Mouse (Mus musculus): ENCODE measurements around the gene Pipox. TPM values are rescaled to one million over a fixed set of nuclear protein-coding genes. Genes with fewer than 3 reads are reported as not detected.
A peak's percentile ranks its signal among the peaks of the same experiment; 100 is the strongest.

Gene Pipox
- polyA plus RNA-seq, 1 experiment from 2014 or later: 55.9 TPM

GRCm38 (mm10) chr11:77843906-77844200, 50.0 kb downstream of the Pipox start:
- no peak for ATAC-seq
- Histone ChIP-seq H3K9ac (ENCODE audit: low read depth, low read length) (no peak overlapping the region), H3K27me3 (replicated peaks; ENCODE audit: control insufficient read depth, insufficient read depth, low read length) (no peaks in the 10 kb centered on the region), H3K4me2 (ENCODE audit: low read depth, low read length) (no peak overlapping the region), H3K36me3 (ENCODE audit: control insufficient read depth, insufficient read depth, low read length) (peaks cover 25% of the 10 kb centered on the region), H3K4me3 (ENCODE audit: low read length) (no peak overlapping the region), H3K27ac (ENCODE audit: low read length) (no peak overlapping the region), H3K4me1 (ENCODE audit: control insufficient read depth, insufficient read depth, low read length) (peaks cover 5% of the 10 kb centered on the region; the same call in 1 of the 2 replicates), H3K9me3 (ENCODE audit: control insufficient read depth, low read length) (no peaks in the 10 kb centered on the region)
- WGBS: 59% methylated on average over 4 of the region's 4 CpGs

- H3K4me1 ChIP-seq (ENCODE audit: control insufficient read depth, insufficient read depth, low read length): peaks cover 5% of the 10 kb centered on the region; the same call in 1 of the 2 replicates
- peaks cover 25% of the 10 kb centered on the region for H3K36me3 ChIP-seq (ENCODE audit: control insufficient read depth, insufficient read depth, low read length)
- H3K27me3 ChIP-seq (replicated peaks; ENCODE audit: control insufficient read depth, insufficient read depth, low read length): no peaks in the 10 kb centered on the region
- 87% methylated on average over 21 of the region's 21 CpGs for WGBS
- H3K9ac ChIP-seq (ENCODE audit: low read depth, low read length): no peak overlapping the region
- no peak overlapping the region for H3K27ac ChIP-seq (ENCODE audit: low read length)
- H3K4me2 ChIP-seq (ENCODE audit: low read depth, low read length): no peak overlapping the region
- no peaks in the 10 kb centered on the region for H3K9me3 ChIP-seq (ENCODE audit: control insufficient read depth, low read length)
- no peak overlapping the region for H3K4me3 ChIP-seq (ENCODE audit: low read length)
- ATAC-seq: no peak
Observed at GRCm38 (mm10) chr11:77843068-77843905, 50.6 kb downstream of the Pipox start.

- no peak overlapping the region for H3K4me3 ChIP-seq (ENCODE audit: low read length)
- H3K9me3 ChIP-seq (ENCODE audit: control insufficient read depth, low read length): no peaks in the 10 kb centered on the region
- H3K4me2 ChIP-seq (ENCODE audit: low read depth, low read length): no peak overlapping the region
- WGBS: 75% methylated on average over 16 of the region's 16 CpGs
- no peaks in the 10 kb centered on the region for H3K27me3 ChIP-seq (replicated peaks; ENCODE audit: control insufficient read depth, insufficient read depth, low read length)
- H3K27ac ChIP-seq (ENCODE audit: low read length): no peak overlapping the region
- peaks cover 21% of the 10 kb centered on the region for H3K36me3 ChIP-seq (ENCODE audit: control insufficient read depth, insufficient read depth, low read length)
- no peak overlapping the region for H3K9ac ChIP-seq (ENCODE audit: low read depth, low read length)
- peaks cover 12% of the 10 kb centered on the region; the same call in 1 of the 2 replicates for H3K4me1 ChIP-seq (ENCODE audit: control insufficient read depth, insufficient read depth, low read length)
- no peak for ATAC-seq
Observed at GRCm38 (mm10) chr11:77840523-77841245, 53.2 kb downstream of the Pipox start.

- Histone ChIP-seq H3K27ac (ENCODE audit: low read length) (no peak overlapping the region), H3K4me3 (ENCODE audit: low read length) (no peak overlapping the region), H3K4me2 (ENCODE audit: low read depth, low read length) (no peak overlapping the region), H3K4me1 (ENCODE audit: control insufficient read depth, insufficient read depth, low read length) (peaks cover 12% of the 10 kb centered on the region; the same call in 1 of the 2 replicates), H3K9ac (ENCODE audit: low read depth, low read length) (no peak overlapping the region), H3K27me3 (replicated peaks; ENCODE audit: control insufficient read depth, insufficient read depth, low read length) (no peaks in the 10 kb centered on the region), H3K9me3 (ENCODE audit: control insufficient read depth, low read length) (no peaks in the 10 kb centered on the region), H3K36me3 (ENCODE audit: control insufficient read depth, insufficient read depth, low read length) (peaks cover 20% of the 10 kb centered on the region; the same call in 1 of the 2 replicates)
- no peak for ATAC-seq
- WGBS: 82% methylated on average over 5 of the region's 5 CpGs
Observed at GRCm38 (mm10) chr11:77837856-77838255, 56.0 kb downstream of the Pipox start.

- Histone ChIP-seq H3K4me2 (ENCODE audit: low read depth, low read length) (no peak overlapping the region), H3K9ac (ENCODE audit: low read depth, low read length) (no peak overlapping the region), H3K9me3 (ENCODE audit: control insufficient read depth, low read length) (no peaks in the 10 kb centered on the region), H3K36me3 (ENCODE audit: control insufficient read depth, insufficient read depth, low read length) (peaks cover 13% of the 10 kb centered on the region; the same call in 1 of the 2 replicates), H3K27me3 (replicated peaks; ENCODE audit: control insufficient read depth, insufficient read depth, low read length) (no peaks in the 10 kb centered on the region), H3K4me1 (ENCODE audit: control insufficient read depth, insufficient read depth, low read length) (peaks cover 12% of the 10 kb centered on the region; the same call in 1 of the 2 replicates), H3K4me3 (ENCODE audit: low read length) (no peak overlapping the region), H3K27ac (ENCODE audit: low read length) (no peak overlapping the region; the same call in 1 of the 2 replicates)
- peak; percentile 54 for ATAC-seq
- 43% methylated on average over 4 of the region's 4 CpGs for WGBS
Observed at GRCm38 (mm10) chr11:77836751-77837150, 57.1 kb downstream of the Pipox start.

GRCm38 (mm10) chr11:77836290-77836689, 57.6 kb downstream of the Pipox start:
- peaks cover 13% of the 10 kb centered on the region; the same call in 1 of the 2 replicates for H3K36me3 ChIP-seq (ENCODE audit: control insufficient read depth, insufficient read depth, low read length)
- no peaks in the 10 kb centered on the region for H3K27me3 ChIP-seq (replicated peaks; ENCODE audit: control insufficient read depth, insufficient read depth, low read length)
- WGBS: 76% methylated on average over 5 of the region's 5 CpGs
- no peak for ATAC-seq
- H3K4me3 ChIP-seq (ENCODE audit: low read length): no peak overlapping the region
- H3K9me3 ChIP-seq (ENCODE audit: control insufficient read depth, low read length): no peaks in the 10 kb centered on the region
- peaks cover 12% of the 10 kb centered on the region; the same call in 1 of the 2 replicates for H3K4me1 ChIP-seq (ENCODE audit: control insufficient read depth, insufficient read depth, low read length)
- no peak overlapping the region for H3K4me2 ChIP-seq (ENCODE audit: low read depth, low read length)
- no peak overlapping the region for H3K9ac ChIP-seq (ENCODE audit: low read depth, low read length)
- no peak overlapping the region; the same call in 1 of the 2 replicates for H3K27ac ChIP-seq (ENCODE audit: low read length)

GRCm38 (mm10) chr11:77835109-77835508, 58.8 kb downstream of the Pipox start:
- Histone ChIP-seq H3K36me3 (ENCODE audit: control insufficient read depth, insufficient read depth, low read length) (peaks cover 10% of the 10 kb centered on the region; the same call in 1 of the 2 replicates), H3K9me3 (ENCODE audit: control insufficient read depth, low read length) (no peaks in the 10 kb centered on the region)
- WGBS: 80% methylated on average over 3 of the region's 3 CpGs

GRCm38 (mm10) chr11:77832541-77832940, 61.4 kb downstream of the Pipox start:
- 91% methylated on average over 4 of the region's 4 CpGs for WGBS
- ATAC-seq: no peak
- H3K27me3 ChIP-seq (replicated peaks; ENCODE audit: control insufficient read depth, insufficient read depth, low read length): no peaks in the 10 kb centered on the region
- no peak overlapping the region for H3K4me3 ChIP-seq (ENCODE audit: low read length)
- no peak overlapping the region for H3K9ac ChIP-seq (ENCODE audit: low read depth, low read length)
- H3K36me3 ChIP-seq (ENCODE audit: control insufficient read depth, insufficient read depth, low read length): peaks cover 21% of the 10 kb centered on the region; the same call in 1 of the 2 replicates
- no peak overlapping the region for H3K27ac ChIP-seq (ENCODE audit: low read length)
- peaks cover 8% of the 10 kb centered on the region; the same call in 1 of the 2 replicates for H3K4me1 ChIP-seq (ENCODE audit: control insufficient read depth, insufficient read depth, low read length)
- no peak overlapping the region for H3K4me2 ChIP-seq (ENCODE audit: low read depth, low read length)
- no peaks in the 10 kb centered on the region for H3K9me3 ChIP-seq (ENCODE audit: control insufficient read depth, low read length)

More at GRCm38 (mm10) chr11:77835109-77835508, 58.8 kb downstream of the Pipox start:
- no peak overlapping the region for H3K9ac ChIP-seq (ENCODE audit: low read depth, low read length)
- no peak for ATAC-seq
- H3K27ac ChIP-seq (ENCODE audit: low read length): no peak overlapping the region
- peaks cover 10% of the 10 kb centered on the region; the same call in 1 of the 2 replicates for H3K4me1 ChIP-seq (ENCODE audit: control insufficient read depth, insufficient read depth, low read length)
- no peak overlapping the region for H3K4me2 ChIP-seq (ENCODE audit: low read depth, low read length)
- H3K4me3 ChIP-seq (ENCODE audit: low read length): no peak overlapping the region
- no peaks in the 10 kb centered on the region for H3K27me3 ChIP-seq (replicated peaks; ENCODE audit: control insufficient read depth, insufficient read depth, low read length)

GRCm38 (mm10) chr11:77830875-77831274, 63.0 kb downstream of the Pipox start:
- 63% methylated on average over 7 of the region's 7 CpGs for WGBS
- H3K4me3 ChIP-seq (ENCODE audit: low read length): no peak overlapping the region
- peaks cover 21% of the 10 kb centered on the region; the same call in 1 of the 2 replicates for H3K36me3 ChIP-seq (ENCODE audit: control insufficient read depth, insufficient read depth, low read length)
- H3K9ac ChIP-seq (ENCODE audit: low read depth, low read length): no peak overlapping the region
- H3K27ac ChIP-seq (ENCODE audit: low read length): no peak overlapping the region
- ATAC-seq: no peak
- H3K27me3 ChIP-seq (replicated peaks; ENCODE audit: control insufficient read depth, insufficient read depth, low read length): no peaks in the 10 kb centered on the region
- H3K4me1 ChIP-seq (ENCODE audit: control insufficient read depth, insufficient read depth, low read length): peaks cover 4% of the 10 kb centered on the region; the same call in 1 of the 2 replicates
- no peaks in the 10 kb centered on the region for H3K9me3 ChIP-seq (ENCODE audit: control insufficient read depth, low read length)
- no peak overlapping the region for H3K4me2 ChIP-seq (ENCODE audit: low read depth, low read length)

Measured in intestine, embryonic 16.5 days (tissue).